Mouse (Mus musculus) T-helper 1 cell (primary cell): ENCODE data around the gene Irf1.

Experiments used
- in situ Hi-C: fragments of 300-600 bp; cut with MboI, MseI; formaldehyde crosslinking; loops from one replicate; pipeline ENCODE4 v1.15.1; 2025; ENCODE audit warnings: high pct_unique_total_duplicates

The Irf1 gene

GRCm38 (mm10) chr11:53781201-53781775, 11.5 kb downstream of the Irf1 start:
- in situ Hi-C loops: no loop called here

GRCm38 (mm10) chr11:53781964-53782363, 12.2 kb downstream of the Irf1 start:
- in situ Hi-C loops: no loop called here

DNA sequence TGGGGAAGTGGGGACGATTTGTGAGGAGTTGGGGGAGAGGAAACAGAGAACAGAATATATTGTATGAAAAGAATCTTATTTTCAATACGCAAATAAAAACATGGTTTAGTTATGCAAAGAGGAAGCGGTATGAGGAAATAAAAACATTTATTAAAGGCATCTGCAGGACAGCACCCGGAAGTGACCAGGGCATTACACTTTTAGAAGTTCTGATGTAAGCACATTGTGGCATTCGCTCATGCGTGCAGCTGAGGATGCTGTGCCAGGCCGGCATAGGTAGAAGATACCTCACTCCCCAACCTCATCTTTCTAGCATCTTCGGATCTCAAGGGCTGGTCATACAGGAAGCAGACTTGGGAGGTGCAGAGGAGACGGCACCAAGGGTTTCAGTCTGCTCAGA, 13.5 kb downstream of the Irf1 start:
- in situ Hi-C loops: no loop called here

DNA sequence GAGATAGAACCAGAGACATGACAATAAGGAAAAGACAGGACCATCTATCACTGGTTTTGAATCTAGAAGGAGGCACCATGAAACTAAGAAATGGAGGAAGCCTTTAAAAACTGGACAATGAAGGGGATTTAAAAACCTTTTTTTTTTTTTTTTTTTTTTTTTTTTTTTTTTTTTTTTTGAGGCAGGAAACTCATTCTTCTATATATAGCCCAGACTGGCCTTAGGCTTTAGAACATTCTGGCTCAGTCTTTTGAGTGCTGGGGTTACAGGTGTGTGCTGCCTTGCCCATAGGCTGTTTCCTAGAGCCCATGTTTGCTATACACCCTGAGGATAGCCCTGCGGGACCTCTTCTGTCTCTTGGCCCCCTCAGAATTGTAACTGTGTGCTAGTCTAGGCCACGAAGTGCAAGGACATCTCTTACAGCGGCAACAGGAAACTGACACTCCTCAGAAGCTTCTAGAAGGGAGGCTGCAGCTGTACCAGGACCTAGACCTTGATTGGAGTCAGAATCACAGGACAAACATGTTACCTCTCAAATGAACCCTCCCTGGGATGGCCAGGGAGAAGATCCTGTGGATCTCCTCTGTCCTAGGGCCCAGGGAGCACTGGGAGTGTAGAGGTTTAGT, 15.6 kb downstream of the Irf1 start:
- in situ Hi-C loops: no loop called here

DNA sequence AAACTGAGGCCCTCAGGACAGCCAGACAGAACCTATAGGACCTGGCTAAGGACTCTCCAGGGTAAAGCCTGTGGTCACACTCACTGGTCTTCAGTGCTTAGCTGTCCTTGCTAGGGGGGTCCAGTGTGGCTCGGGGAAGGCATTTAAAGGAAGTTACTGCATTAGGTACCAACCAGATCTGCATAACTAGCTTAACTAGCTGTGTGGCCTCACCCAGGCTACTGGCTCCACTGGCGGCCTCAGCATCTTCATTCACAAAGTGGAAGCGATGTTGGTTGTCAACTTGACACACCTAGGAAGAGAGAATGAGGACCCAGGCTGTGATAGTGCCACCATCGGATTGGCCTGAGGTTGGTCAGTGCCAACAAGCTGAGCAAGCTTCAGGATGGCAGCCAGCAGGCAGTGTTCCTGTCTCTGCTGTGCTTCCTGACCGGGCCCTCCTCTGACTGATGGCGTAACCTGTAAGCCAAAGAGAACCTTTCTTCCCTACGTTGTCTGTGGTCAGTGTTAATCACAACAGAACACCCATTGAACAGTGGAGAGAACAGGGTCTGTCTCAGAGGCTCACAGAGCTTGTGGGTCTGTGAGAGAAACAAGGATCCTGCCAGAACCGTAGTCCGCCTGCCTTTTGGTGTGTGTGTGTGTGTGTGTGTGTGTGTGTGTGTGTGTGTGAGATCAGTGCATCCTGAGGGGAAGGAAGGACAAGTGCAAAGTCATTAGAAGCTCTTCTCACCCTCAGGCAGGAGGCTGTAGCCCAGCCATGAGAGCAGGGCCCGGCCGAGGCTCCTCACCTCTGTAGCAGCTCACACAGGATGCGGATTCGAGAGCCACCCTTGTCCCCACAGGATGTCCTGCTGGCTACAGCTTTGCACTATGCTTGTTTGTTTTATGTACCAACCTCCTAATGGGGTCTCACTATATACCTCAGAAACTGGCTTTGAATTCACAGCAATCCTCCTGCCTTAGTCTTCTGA, 16.5 kb downstream of the Irf1 start:
- in situ Hi-C loops: no loop called here

DNA sequence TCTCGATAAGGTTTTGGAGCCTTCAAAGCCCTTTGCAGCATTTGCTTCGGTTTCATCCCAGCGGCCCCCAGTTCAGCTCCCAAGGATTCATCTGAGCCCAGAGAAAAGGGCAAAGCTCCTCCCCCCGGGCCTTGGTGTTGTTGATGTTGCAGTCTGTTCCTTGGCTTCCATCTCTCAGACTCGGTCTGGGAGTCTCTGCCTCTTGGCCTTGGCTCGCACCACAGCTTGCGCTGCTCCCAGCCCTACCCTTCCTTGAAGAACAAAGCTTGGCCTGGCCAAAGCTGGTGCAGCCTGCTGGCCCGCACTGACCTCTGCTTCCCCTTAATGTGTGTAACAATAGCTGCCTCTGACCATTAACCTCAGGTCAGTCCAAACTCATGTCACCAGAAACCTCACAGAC, 18.4 kb downstream of the Irf1 start:
- in situ Hi-C loops: no loop called here

DNA sequence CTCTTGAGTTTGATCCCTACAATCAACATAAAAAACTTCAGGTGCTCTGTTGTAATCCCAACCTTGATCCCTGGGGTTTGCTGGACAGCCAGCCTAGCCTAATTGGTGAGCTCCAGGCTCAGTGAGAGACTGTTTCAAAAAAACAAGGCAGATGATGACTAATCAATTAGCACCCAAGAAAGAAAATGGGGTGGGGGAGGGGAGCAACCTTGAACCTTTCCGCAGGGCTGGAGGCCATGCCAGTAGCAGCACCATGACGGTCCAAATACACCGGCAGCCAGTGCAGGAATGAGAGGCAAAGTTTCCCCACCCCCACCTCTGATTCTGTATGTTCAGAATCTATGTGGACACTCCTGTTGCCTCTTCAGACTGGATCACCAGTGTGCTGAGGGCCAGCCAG, 19.5 kb downstream of the Irf1 start:
- in situ Hi-C loops: no loop called here

- in situ Hi-C loops: no loop called here
These were observed 23.2 kb downstream of the Irf1 start for GRCm38 (mm10) chr11:53792986-53793385.

GRCm38 (mm10) chr11:53794015-53794414, 24.2 kb downstream of the Irf1 start:
- in situ Hi-C loops: no loop called here

GRCm38 (mm10) chr11:53794671-53795557, 25.1 kb downstream of the Irf1 start:
- in situ Hi-C loops: no loop called here

DNA sequence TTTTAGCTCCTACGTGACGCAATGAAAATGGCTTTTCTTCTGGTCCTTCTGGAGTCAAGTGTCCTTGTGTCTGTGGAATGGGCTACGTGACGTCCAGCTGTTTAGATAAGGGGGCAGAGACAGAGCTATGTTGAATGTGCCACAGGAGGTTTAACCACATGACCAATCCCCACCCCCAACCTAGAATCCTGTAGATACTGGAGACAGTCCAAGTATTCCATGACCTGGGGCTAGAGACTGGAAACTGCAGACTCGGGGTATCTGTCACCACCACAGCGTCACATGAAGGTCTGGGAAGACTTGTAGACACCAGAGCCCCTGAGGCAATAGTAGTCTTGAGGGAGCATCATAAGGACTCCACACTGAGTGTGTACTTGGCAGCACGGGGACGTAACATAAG, 26.0 kb downstream of the Irf1 start:
- in situ Hi-C loops: no loop called here

DNA sequence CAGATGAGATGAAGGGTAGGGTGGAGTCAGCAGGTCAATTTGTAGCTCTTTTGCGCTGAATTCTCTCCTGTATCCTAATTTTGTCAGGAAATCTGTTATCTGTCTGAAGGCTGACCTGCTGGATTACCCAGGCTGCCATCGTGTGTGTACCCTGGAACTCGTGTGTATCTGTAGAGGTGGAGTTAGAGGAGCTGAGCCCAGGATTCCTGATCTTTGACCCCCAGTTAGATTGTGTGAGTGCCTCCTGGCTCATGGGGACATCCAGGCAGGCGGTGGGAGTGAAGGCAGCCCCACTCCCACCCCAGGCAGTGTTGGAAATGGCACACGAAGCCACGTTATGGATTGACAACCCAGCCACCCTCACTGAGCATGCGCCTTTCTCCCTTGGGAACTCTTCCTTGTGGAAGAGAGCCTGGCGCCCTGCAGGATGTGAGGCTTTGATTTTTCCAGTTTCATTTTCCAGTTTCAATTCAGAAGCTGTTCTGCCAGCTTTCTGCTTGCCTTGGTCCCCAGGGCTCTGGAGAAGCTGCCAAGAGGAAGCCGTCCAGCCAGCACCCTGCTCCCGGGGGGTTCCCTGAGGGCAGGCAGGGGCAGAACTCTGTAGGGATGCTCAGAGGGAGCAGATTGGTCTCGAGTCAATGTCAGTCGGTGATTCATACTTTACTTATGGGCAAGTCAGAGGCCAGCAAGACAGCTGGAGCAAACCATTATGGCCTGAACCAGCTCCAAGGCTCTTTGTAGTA, 26.8 kb downstream of the Irf1 start:
- in situ Hi-C loops: no loop called here

DNA sequence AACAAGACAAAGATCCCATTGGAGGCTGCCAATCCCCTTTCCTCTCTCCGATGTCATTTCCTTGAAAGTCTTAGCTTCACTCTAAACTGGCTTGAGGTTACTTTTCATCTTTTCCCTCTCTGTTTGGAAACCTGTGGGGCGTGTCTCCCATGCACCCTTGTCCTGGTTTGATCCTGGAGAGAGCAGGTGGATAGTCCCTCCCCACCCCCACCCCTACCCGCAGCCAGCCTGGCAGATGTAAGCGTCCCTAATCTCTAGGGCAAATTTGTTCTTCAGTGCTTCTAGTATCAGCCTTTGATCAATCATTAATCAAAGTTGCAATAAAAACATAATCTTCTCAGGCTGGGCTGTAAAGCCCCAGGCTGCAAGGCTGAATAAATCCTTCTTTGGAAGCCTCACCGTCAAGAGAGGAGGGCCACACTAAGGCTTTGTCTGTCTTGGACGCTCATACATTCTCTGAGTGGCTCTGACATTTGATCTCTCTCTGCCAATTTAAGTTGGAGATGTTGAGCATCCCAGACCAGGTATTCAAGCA, 27.6 kb downstream of the Irf1 start:
- in situ Hi-C loops: no loop called here

GRCm38 (mm10) chr11:53798041-53798711, 28.4 kb downstream of the Irf1 start:
- in situ Hi-C loops: no loop called here

DNA sequence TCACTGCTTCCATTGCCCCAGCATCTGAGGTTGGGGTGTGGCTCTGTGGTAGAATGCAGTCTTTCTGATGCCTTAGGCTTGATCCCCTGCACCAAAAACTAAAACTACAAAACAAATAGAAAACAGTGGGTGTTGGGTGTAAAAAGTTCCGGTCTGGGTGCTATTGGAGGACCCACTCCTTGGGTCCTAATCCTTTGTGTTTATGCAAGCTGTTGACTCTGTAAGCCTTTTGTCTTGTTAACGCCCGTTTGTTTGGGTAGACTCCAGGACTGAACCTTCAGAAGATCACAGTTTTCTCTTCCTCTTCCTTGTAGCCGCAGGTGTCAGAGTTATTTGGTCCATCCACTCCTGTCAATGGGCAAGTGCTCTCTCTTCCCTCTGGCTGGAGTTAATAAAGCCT, 30.2 kb downstream of the Irf1 start:
- in situ Hi-C loops: loop anchor here (5.0 kb wide), 1 partner anchor 87 kb away; no protein-coding TSS in a partner anchor

DNA sequence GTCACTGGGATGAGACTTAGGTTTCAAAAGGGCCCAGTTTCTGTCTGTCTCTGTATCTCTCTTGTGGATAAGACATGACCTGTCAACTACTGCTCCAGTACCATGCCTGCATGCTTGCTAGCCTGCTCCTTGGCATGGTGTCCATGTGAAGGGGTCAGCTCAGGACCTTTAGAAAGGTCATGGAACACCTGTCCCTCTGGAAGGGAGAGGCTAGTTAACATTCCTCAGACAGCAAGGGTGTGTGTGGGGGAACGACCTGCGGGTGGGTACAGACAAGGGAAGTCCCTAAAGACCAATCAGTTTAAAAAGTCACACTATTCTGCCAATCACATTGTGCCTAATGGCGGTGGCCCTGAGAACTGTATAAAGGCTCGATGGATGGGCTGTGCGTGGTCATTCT, 31.2 kb downstream of the Irf1 start:
- in situ Hi-C loops: loop anchor here (5.0 kb wide), 1 partner anchor 86 kb away; no protein-coding TSS in a partner anchor

DNA sequence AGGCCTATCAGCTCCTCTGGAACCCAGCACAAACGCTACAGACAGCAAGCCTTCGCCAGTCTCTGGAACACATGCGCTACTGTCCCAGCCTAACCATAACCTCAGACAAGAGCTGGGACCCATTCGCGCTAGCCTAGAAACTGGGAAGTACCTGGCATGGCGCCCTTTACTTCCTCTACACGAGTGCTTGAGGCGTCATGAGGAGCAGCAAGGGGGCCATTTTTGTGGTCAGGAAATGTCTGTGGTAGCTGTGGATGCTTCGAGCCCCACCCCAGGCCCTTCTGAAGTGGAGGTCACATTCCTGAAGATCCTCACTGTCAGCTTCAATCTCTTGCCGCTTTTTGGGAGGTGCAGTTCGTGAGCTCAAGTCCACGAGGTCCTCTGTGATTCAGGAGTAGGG, 33.3 kb downstream of the Irf1 start:
- in situ Hi-C loops: loop anchor here (5.0 kb wide), 1 partner anchor 84 kb away; no protein-coding TSS in a partner anchor

DNA sequence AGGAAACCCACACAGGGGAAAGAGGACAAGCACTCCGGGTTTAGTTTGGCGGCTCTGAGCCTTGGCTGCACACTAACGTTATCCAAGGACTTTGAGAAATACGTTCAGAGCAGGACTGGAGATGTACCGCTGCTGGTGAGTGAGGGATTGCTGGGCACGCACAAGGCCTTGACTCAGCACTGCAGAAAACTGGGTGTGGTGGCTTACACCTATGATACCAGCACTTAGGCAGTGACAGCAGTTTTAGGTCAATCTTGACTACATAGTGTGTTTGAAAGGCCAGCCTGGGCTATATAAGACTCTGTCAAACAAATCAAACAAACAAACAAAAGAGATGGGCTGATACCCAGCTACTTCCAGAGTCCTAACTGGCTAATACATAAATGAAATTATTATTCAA, 33.7 kb downstream of the Irf1 start:
- in situ Hi-C loops: loop anchor here (5.0 kb wide), 1 partner anchor 84 kb away; no protein-coding TSS in a partner anchor

- in situ Hi-C loops: loop anchor here (5.0 kb wide), 1 partner anchor 83 kb away; no protein-coding TSS in a partner anchor
These were observed 34.9 kb downstream of the Irf1 start for GRCm38 (mm10) chr11:53804569-53805344.
